Mouse (Mus musculus): ENCODE measurements around the gene Rpl5.

Rpl5 gene

GRCm38 (mm10) chr5:107943526-107943925, 43.2 kb downstream of the Rpl5 start:
- no peak for DNase-seq (ENCODE audit: low spot score)

GRCm38 (mm10) chr5:107946475-107946874, 46.2 kb downstream of the Rpl5 start:
- no peak for DNase-seq (ENCODE audit: low spot score)

DNA sequence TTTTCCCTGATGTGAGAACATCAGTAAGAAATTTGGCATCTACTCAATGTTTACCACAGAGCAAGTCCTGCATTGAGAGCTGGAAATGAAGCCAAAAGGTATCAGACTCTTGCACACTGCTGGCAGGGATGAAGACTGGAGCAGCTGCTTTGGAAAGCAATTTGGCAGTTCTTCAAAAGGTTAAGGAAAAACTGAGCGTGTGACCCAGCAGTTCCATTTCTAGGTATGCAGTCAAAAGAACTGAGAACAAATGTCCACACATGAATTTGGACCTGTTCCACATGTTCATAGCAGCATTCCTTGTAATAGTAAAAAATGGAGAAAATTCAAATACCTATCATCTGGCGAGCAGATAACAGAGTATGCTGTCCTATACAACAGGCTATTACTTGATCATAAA, 47.2 kb downstream of the Rpl5 start:
- no peak for DNase-seq (ENCODE audit: low spot score)

- DNase-seq (ENCODE audit: low spot score): no peak
Measured at GRCm38 (mm10) chr5:107948899-107949298, 48.6 kb downstream of the Rpl5 start.

GRCm38 (mm10) chr5:107949607-107950006, 49.3 kb downstream of the Rpl5 start:
- no peak for DNase-seq (ENCODE audit: low spot score)

- DNase-seq (ENCODE audit: low spot score): no peak
Measured at GRCm38 (mm10) chr5:107950643-107951042, 50.3 kb downstream of the Rpl5 start.

All from c-Kit-positive CD71-positive TER-119-positive erythroid progenitor cells, embryonic 14.5 days (primary cell).